Mouse (Mus musculus): Measurements from ENCODE around the gene Gm14139.
"Not testable (repeated sequence)": the region's sequence is repeated elsewhere in the genome, so short reads cannot be mapped to it uniquely, and the experiment has no call there.

- not testable (repeated sequence) for TF ChIP-seq CTCF (IDR thresholded peaks at IDR 0.05; ENCODE audit: low read depth, low read length); TAL1 (conservative IDR thresholded peaks at IDR 0.05; ENCODE audit: low read depth, low read length); GATA2 (IDR thresholded peaks at IDR 0.05; ENCODE audit: borderline replicate concordance, low read depth, low read length)
These were observed 2.0 kb upstream of the Gm14139 start, which contains the start of gene Gm10770 for GRCm38 (mm10) chr2:150179579-150179978.

Data from G1E (cell line).